Mouse (Mus musculus) intestine, embryonic 16.5 days (tissue): ENCODE data around the gene Zdhhc6. TPM values are rescaled to one million over a fixed set of nuclear protein-coding genes. Genes with fewer than 3 reads are reported as not detected.

ENCODE experiments used
- ATAC-seq: fragments of 200-750 bp; cut with Nextera tagmentation; 2 replicates; pipeline ENCODE4 v1.8.0; 2017; ENCODE audit warnings: moderate TSS enrichment, moderate library complexity
- H3K27ac ChIP-seq: fragments of 300-500 bp; sonication (generic); 2 replicates; pipeline ENCODE4 v1.5.1; 2014; ENCODE audit warnings: mild to moderate bottlenecking, low read length
- H3K27me3 ChIP-seq: fragments of 300-500 bp; sonication (generic); replicated peaks from 2 replicates; pipeline ENCODE4 v1.6.1; 2014; ENCODE audit warnings: low read length, control low read depth, mixed read lengths; ENCODE audit not compliant: control insufficient read depth, insufficient read depth
- H3K36me3 ChIP-seq: fragments of 300-500 bp; sonication (generic); 2 replicates; pipeline ENCODE4 v1.6.1; 2014; ENCODE audit warnings: low read length, control low read depth; ENCODE audit not compliant: control insufficient read depth, insufficient read depth
- H3K4me1 ChIP-seq: fragments of 300-500 bp; sonication (generic); 2 replicates; pipeline ENCODE4 v1.6.1; 2014; ENCODE audit warnings: low read length, control low read depth, mixed read lengths; ENCODE audit not compliant: control insufficient read depth, insufficient read depth
- H3K4me2 ChIP-seq: fragments of 300-500 bp; sonication (generic); 2 replicates; pipeline ENCODE4 v1.6.1; 2014; ENCODE audit warnings: low read depth, low read length, control low read depth
- H3K4me3 ChIP-seq: fragments of 300-500 bp; sonication (generic); 2 replicates; pipeline ENCODE4 v1.5.1; 2014; ENCODE audit warnings: mild to moderate bottlenecking, low read length
- H3K9ac ChIP-seq: fragments of 300-500 bp; sonication (generic); 2 replicates; pipeline ENCODE4 v1.6.1; 2014; ENCODE audit warnings: low read depth, low read length
- H3K9me3 ChIP-seq: fragments of 300-500 bp; sonication (generic); 2 replicates; pipeline ENCODE4 v1.6.1; 2016; ENCODE audit warnings: low read length, control low read depth; ENCODE audit not compliant: control insufficient read depth
- WGBS: fragments of 180-500 bp; shearing (Covaris S2); extraction: QIAGEN DNeasy Blood & Tissue Kit; methylation state at CpG from one replicate; pipeline ENCODE4 v1.1.7; 2014; 5-methylcytosine and 5-hydroxymethylcytosine counted together
- polyA plus RNA-seq: library from polyadenylated mRNA; unstranded; fragments of >200 nt; fragmentation: Nextera tagmentation; extraction: Ambion mirVana; gene quantifications from 2 replicates; pipeline ENCODE4 v1.2.1, GENCODE M21; 2015

Zdhhc6 gene
- polyA plus RNA-seq, 1 experiment from 2014 or later: 101 TPM

- Histone ChIP-seq H3K36me3 (no peaks in the 10 kb centered on the region), H3K27ac (no peak overlapping the region), H3K4me2 (no peak overlapping the region), H3K9ac (no peak overlapping the region), H3K4me3 (no peak overlapping the region), H3K4me1 (peaks cover 3% of the 10 kb centered on the region; the same call in 1 of the 2 replicates), H3K9me3 (no peaks in the 10 kb centered on the region), H3K27me3 (no peaks in the 10 kb centered on the region)
- 75% methylated on average over 9 of the region's 9 CpGs for WGBS
- no peak for ATAC-seq
Measured at GRCm38 (mm10) chr19:55337066-55337465, 21.2 kb upstream of the Zdhhc6 start.

GRCm38 (mm10) chr19:55336441-55336840, 20.6 kb upstream of the Zdhhc6 start:
- Histone ChIP-seq H3K4me2 (no peak overlapping the region), H3K27ac (no peak overlapping the region), H3K36me3 (no peaks in the 10 kb centered on the region), H3K4me3 (no peak overlapping the region), H3K9me3 (no peaks in the 10 kb centered on the region), H3K4me1 (peaks cover 3% of the 10 kb centered on the region; the same call in 1 of the 2 replicates), H3K27me3 (no peaks in the 10 kb centered on the region), H3K9ac (no peak overlapping the region)
- no peak for ATAC-seq
- 81% methylated on average over 12 of the region's 12 CpGs for WGBS

- no peak for ATAC-seq
- H3K9me3 ChIP-seq: no peaks in the 10 kb centered on the region
- H3K36me3 ChIP-seq: no peaks in the 10 kb centered on the region
- H3K4me2 ChIP-seq: no peak overlapping the region
- no peak overlapping the region for H3K27ac ChIP-seq
- peaks cover 3% of the 10 kb centered on the region; the same call in 1 of the 2 replicates for H3K4me1 ChIP-seq
- WGBS: 97% methylated on average over 1 of the region's 1 CpGs
- H3K27me3 ChIP-seq: no peaks in the 10 kb centered on the region
- H3K9ac ChIP-seq: no peak overlapping the region
- H3K4me3 ChIP-seq: no peak overlapping the region
Measured at GRCm38 (mm10) chr19:55335881-55336280, 20.0 kb upstream of the Zdhhc6 start.

- Histone ChIP-seq H3K9ac (no peak overlapping the region), H3K27me3 (no peaks in the 10 kb centered on the region), H3K4me1 (peaks cover 3% of the 10 kb centered on the region; the same call in 1 of the 2 replicates), H3K9me3 (no peaks in the 10 kb centered on the region), H3K4me3 (no peak overlapping the region), H3K4me2 (no peak overlapping the region), H3K27ac (no peak overlapping the region), H3K36me3 (peaks cover 2% of the 10 kb centered on the region; the same call in 1 of the 2 replicates)
- 93% methylated on average over 8 of the region's 8 CpGs for WGBS
- peak; percentile 75; the same call in 1 of the 2 replicates for ATAC-seq
Measured at GRCm38 (mm10) chr19:55332641-55333268, 16.9 kb upstream of the Zdhhc6 start.

- 93% methylated on average over 5 of the region's 5 CpGs for WGBS
- Histone ChIP-seq H3K9ac (no peak overlapping the region), H3K27me3 (no peaks in the 10 kb centered on the region)
Measured at GRCm38 (mm10) chr19:55331776-55332175, 15.9 kb upstream of the Zdhhc6 start.

GRCm38 (mm10) chr19:55327510-55327909, 11.7 kb upstream of the Zdhhc6 start:
- H3K9ac ChIP-seq: no peak overlapping the region
- no peaks in the 10 kb centered on the region for H3K4me1 ChIP-seq
- H3K36me3 ChIP-seq: peaks cover 2% of the 10 kb centered on the region; the same call in 1 of the 2 replicates
- no peak overlapping the region for H3K4me3 ChIP-seq
- ATAC-seq: no peak
- no peak overlapping the region for H3K27ac ChIP-seq
- WGBS: 81% methylated on average over 4 of the region's 4 CpGs
- no peak overlapping the region for H3K4me2 ChIP-seq
- no peaks in the 10 kb centered on the region for H3K9me3 ChIP-seq
- H3K27me3 ChIP-seq: no peaks in the 10 kb centered on the region

More at GRCm38 (mm10) chr19:55331776-55332175, 15.9 kb upstream of the Zdhhc6 start:
- no peak overlapping the region for H3K4me3 ChIP-seq
- H3K36me3 ChIP-seq: peaks cover 2% of the 10 kb centered on the region; the same call in 1 of the 2 replicates
- H3K9me3 ChIP-seq: no peaks in the 10 kb centered on the region
- H3K27ac ChIP-seq: no peak overlapping the region
- no peak overlapping the region for H3K4me2 ChIP-seq
- ATAC-seq: no peak
- H3K4me1 ChIP-seq: peaks cover 3% of the 10 kb centered on the region; the same call in 1 of the 2 replicates

- H3K4me1 ChIP-seq: no peaks in the 10 kb centered on the region
- H3K36me3 ChIP-seq: no peaks in the 10 kb centered on the region
- H3K27me3 ChIP-seq: no peaks in the 10 kb centered on the region
- no peak overlapping the region for H3K4me2 ChIP-seq
- H3K9ac ChIP-seq: no peak overlapping the region
- no peak for ATAC-seq
- H3K27ac ChIP-seq: no peak overlapping the region
- no peak overlapping the region for H3K4me3 ChIP-seq
- WGBS: 93% methylated on average over 8 of the region's 8 CpGs
- H3K9me3 ChIP-seq: no peaks in the 10 kb centered on the region
Measured at GRCm38 (mm10) chr19:55322604-55323003, 6.8 kb upstream of the Zdhhc6 start.

GRCm38 (mm10) chr19:55319521-55319920, 3.7 kb upstream of the Zdhhc6 start:
- WGBS: 75% methylated on average over 5 of the region's 5 CpGs
- H3K27ac ChIP-seq: no peak overlapping the region
- ATAC-seq: no peak

GRCm38 (mm10) chr19:55319036-55319435, 3.2 kb upstream of the Zdhhc6 start:
- H3K4me3 ChIP-seq: no peak overlapping the region
- 71% methylated on average over 3 of the region's 3 CpGs for WGBS
- H3K4me1 ChIP-seq: peaks cover 11% of the 10 kb centered on the region
- no peak for ATAC-seq
- no peaks in the 10 kb centered on the region for H3K36me3 ChIP-seq
- no peak overlapping the region for H3K4me2 ChIP-seq
- no peak overlapping the region for H3K27ac ChIP-seq
- H3K9ac ChIP-seq: no peak overlapping the region
- H3K9me3 ChIP-seq: no peaks in the 10 kb centered on the region
- no peaks in the 10 kb centered on the region for H3K27me3 ChIP-seq

More at GRCm38 (mm10) chr19:55319521-55319920, 3.7 kb upstream of the Zdhhc6 start:
- Histone ChIP-seq H3K36me3 (no peaks in the 10 kb centered on the region), H3K4me2 (no peak overlapping the region), H3K4me3 (no peak overlapping the region), H3K9me3 (no peaks in the 10 kb centered on the region), H3K27me3 (no peaks in the 10 kb centered on the region), H3K4me1 (peaks cover 6% of the 10 kb centered on the region), H3K9ac (no peak overlapping the region)
